Mouse (Mus musculus): Measurements from ENCODE around the gene Htr3b. TPM values are rescaled to one million over a fixed set of nuclear protein-coding genes. Genes with fewer than 3 reads are reported as not detected.

Htr3b gene
- polyA plus RNA-seq, 2 experiments: 0.06 TPM; not detected in 1

DNA sequence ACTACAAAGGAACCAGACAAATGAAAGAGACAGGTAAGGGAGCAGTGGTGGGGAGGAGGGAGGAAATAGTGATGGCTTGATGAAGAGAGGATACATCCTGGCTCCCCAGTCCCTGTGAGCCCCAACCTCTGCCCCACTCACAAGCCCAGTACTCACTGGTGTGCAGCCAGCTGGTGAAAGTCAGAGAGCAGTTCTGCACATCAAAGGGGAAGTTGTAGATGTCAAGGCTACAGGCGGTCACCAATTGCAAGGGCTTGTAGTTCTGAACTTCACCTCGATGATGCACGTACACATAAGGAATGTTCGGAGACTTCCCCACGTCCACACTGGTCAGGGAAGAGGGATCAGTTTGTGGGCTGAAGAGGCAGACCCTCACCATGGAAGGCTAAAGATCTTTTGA is 60.4 kb downstream of the Htr3b start:
- WGBS: 78% methylated on average over 5 of the region's 5 CpGs

DNA sequence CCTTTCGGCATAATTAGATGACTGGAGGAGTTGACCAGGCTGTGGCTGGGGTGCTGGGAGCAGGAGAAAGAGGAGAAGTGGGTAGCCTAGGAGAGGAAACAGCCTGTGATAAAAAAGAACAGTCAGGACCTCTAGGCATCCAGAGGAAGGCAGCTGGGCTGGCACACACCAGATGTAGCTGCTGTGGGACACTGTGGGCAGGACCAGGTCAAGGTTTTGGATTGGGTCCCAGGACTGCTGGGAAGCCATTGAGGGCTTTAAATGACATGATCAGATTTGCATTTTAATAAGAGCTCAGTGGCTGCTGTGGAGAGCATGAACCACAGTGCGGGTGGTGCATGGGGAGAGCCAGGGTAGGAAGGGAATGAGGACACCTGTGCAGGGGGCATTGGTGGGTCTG is 61.0 kb downstream of the Htr3b start:
- Histone ChIP-seq H3K36me3 (ENCODE audit: control insufficient read depth, insufficient read depth, low read length) (no peaks in the 10 kb centered on the region), H3K9me3 (ENCODE audit: control insufficient read depth, low read length) (no peaks in the 10 kb centered on the region)
- ATAC-seq (ENCODE audit: low FRiP score, low read depth): no peak

More for the DNA sequence above, 60.4 kb downstream of the Htr3b start:
- Histone ChIP-seq H3K36me3 (ENCODE audit: control insufficient read depth, insufficient read depth, low read length) (no peaks in the 10 kb centered on the region), H3K27me3 (ENCODE audit: control insufficient read depth, insufficient read depth, low read length) (no peaks in the 10 kb centered on the region), H3K27ac (replicated peaks; ENCODE audit: low read depth, low read length) (no peak overlapping the region), H3K9ac (ENCODE audit: low read depth, low read length, severe bottlenecking) (no peak overlapping the region), H3K4me1 (ENCODE audit: control insufficient read depth, insufficient read depth, low read length) (no peaks in the 10 kb centered on the region), H3K4me2 (replicated peaks; ENCODE audit: low read depth, low read length, severe bottlenecking) (no peak overlapping the region), H3K4me3 (replicated peaks; ENCODE audit: low read length) (no peak overlapping the region), H3K9me3 (ENCODE audit: control insufficient read depth, low read length) (no peaks in the 10 kb centered on the region)
- ATAC-seq (ENCODE audit: low FRiP score, low read depth): no peak
- no peak for TF ChIP-seq POLR2A (IDR thresholded peaks at IDR 0.05; ENCODE audit: borderline replicate concordance, extremely low read depth, insufficient read depth, insufficient read length)
- no peak for DNase-seq (ENCODE audit: low spot score)

DNA sequence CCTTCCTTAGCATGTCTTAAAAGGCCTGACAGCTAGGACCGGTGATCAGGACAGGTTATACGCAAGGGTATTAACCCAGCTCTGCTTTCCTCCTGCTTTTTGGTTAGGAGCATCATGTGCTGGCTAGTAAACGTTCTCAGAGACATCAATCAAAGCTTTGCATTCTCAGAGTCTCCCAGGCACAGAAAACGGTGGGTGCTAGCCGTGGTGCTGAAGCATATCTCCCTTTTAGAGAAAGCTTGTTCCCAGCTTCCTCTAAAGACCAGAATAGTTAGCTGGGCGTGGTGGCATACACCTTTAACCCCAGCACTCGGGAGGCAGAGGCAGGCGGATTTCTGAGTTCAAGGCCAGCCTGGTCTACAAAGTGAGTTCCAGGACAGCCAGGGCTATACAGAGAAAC is 66.2 kb downstream of the Htr3b start:
- no peaks in the 10 kb centered on the region for H3K9me3 ChIP-seq (ENCODE audit: control insufficient read depth, low read length)
- no peak for ATAC-seq (ENCODE audit: low FRiP score, low read depth)
- no peaks in the 10 kb centered on the region for H3K36me3 ChIP-seq (ENCODE audit: control insufficient read depth, insufficient read depth, low read length)
- no peak overlapping the region for H3K27ac ChIP-seq (replicated peaks; ENCODE audit: low read depth, low read length)
- WGBS: 19% methylated on average over 8 of the region's 8 CpGs
- no peak for TF ChIP-seq POLR2A (IDR thresholded peaks at IDR 0.05; ENCODE audit: borderline replicate concordance, extremely low read depth, insufficient read depth, insufficient read length)
- DNase-seq (ENCODE audit: low spot score): peak; percentile 74
- no peak overlapping the region for H3K9ac ChIP-seq (ENCODE audit: low read depth, low read length, severe bottlenecking)
- no peak overlapping the region for H3K4me2 ChIP-seq (replicated peaks; ENCODE audit: low read depth, low read length, severe bottlenecking)
- no peaks in the 10 kb centered on the region for H3K4me1 ChIP-seq (ENCODE audit: control insufficient read depth, insufficient read depth, low read length)
- peaks cover 22% of the 10 kb centered on the region; the same call in 1 of the 2 replicates for H3K27me3 ChIP-seq (ENCODE audit: control insufficient read depth, insufficient read depth, low read length)
- H3K4me3 ChIP-seq (replicated peaks; ENCODE audit: low read length): no peak overlapping the region

More for the DNA sequence above, 61.0 kb downstream of the Htr3b start:
- no peak for DNase-seq (ENCODE audit: low spot score)
- H3K4me2 ChIP-seq (replicated peaks; ENCODE audit: low read depth, low read length, severe bottlenecking): no peak overlapping the region
- no peak overlapping the region for H3K9ac ChIP-seq (ENCODE audit: low read depth, low read length, severe bottlenecking)
- TF ChIP-seq POLR2A (IDR thresholded peaks at IDR 0.05; ENCODE audit: borderline replicate concordance, extremely low read depth, insufficient read depth, insufficient read length): no peak
- H3K27ac ChIP-seq (replicated peaks; ENCODE audit: low read depth, low read length): no peak overlapping the region
- no peak overlapping the region for H3K4me3 ChIP-seq (replicated peaks; ENCODE audit: low read length)
- WGBS: 71% methylated on average over 2 of the region's 2 CpGs
- H3K4me1 ChIP-seq (ENCODE audit: control insufficient read depth, insufficient read depth, low read length): no peaks in the 10 kb centered on the region
- no peaks in the 10 kb centered on the region for H3K27me3 ChIP-seq (ENCODE audit: control insufficient read depth, insufficient read depth, low read length)

DNA sequence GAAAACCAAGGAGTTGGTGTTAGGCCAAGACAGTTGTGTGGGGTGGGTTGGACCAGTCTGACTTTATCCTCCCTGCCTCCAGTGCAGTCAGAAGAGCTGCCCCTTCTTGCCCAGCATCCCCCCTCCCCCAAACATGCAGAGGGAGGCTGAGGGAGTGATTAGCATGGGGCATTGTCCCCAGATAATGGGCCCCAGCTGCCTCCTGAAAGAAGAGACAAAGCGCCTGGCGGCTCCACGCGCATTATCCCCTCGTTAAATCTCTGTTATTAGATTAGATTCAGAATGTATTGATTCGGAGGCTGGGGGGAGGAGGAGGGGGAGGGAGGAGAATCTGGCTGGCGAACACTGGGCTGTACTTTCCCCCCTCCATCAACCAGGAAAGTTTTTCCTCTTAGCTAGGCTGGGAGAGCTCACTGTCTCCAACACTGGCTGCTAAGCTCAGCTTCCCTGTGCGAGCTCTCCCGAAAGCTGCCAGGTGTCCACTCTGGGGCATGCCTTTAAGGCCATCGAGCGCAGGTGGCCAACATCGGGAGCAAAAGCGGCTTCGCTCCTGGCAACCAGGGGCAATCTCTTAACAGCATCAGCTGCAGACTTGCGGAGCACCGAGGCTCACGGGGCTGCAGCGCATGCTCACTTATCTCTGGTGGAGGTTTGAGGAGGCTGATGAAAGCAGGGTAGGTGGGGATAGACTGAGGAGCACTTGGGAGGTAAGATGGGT is 68.8 kb downstream of the Htr3b start:
- H3K4me3 ChIP-seq (replicated peaks; ENCODE audit: low read length): no peak overlapping the region
- H3K4me2 ChIP-seq (replicated peaks; ENCODE audit: low read depth, low read length, severe bottlenecking): no peak overlapping the region
- H3K9ac ChIP-seq (ENCODE audit: low read depth, low read length, severe bottlenecking): no peak overlapping the region
- H3K4me1 ChIP-seq (ENCODE audit: control insufficient read depth, insufficient read depth, low read length): no peaks in the 10 kb centered on the region
- ATAC-seq (ENCODE audit: low FRiP score, low read depth): no peak
- TF ChIP-seq POLR2A (IDR thresholded peaks at IDR 0.05; ENCODE audit: borderline replicate concordance, extremely low read depth, insufficient read depth, insufficient read length): no peak
- H3K27me3 ChIP-seq (ENCODE audit: control insufficient read depth, insufficient read depth, low read length): peaks cover 22% of the 10 kb centered on the region; the same call in 1 of the 2 replicates
- DNase-seq (ENCODE audit: low spot score): no peak
- 17% methylated on average over 18 of the region's 18 CpGs for WGBS
- no peaks in the 10 kb centered on the region for H3K36me3 ChIP-seq (ENCODE audit: control insufficient read depth, insufficient read depth, low read length)
- H3K27ac ChIP-seq (replicated peaks; ENCODE audit: low read depth, low read length): no peak overlapping the region
- H3K9me3 ChIP-seq (ENCODE audit: control insufficient read depth, low read length): no peaks in the 10 kb centered on the region

DNA sequence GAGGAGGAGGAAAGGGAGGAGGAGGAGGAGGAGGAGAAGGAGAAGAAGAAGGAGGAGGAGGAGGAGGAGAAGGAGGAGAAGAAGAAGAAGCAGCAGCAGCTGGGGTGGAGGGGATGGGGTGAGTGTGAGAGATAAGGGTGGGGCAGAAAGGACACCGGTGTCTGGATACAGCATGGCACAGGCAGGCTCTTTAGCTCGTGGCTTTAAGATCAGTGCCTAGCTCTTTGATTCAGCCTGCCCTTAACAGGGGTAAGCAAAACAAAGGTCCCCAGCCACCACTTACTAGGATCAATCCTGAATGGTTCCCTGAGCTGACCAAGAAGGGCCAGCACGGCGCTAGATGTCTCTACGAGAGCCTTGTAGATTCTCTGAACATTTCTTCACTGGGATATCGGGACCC is 70.0 kb downstream of the Htr3b start:
- Histone ChIP-seq H3K4me2 (replicated peaks; ENCODE audit: low read depth, low read length, severe bottlenecking) (no peak overlapping the region), H3K4me3 (replicated peaks; ENCODE audit: low read length) (no peak overlapping the region), H3K4me1 (ENCODE audit: control insufficient read depth, insufficient read depth, low read length) (no peaks in the 10 kb centered on the region), H3K9ac (ENCODE audit: low read depth, low read length, severe bottlenecking) (no peak overlapping the region), H3K27ac (replicated peaks; ENCODE audit: low read depth, low read length) (no peak overlapping the region), H3K9me3 (ENCODE audit: control insufficient read depth, low read length) (no peaks in the 10 kb centered on the region), H3K36me3 (ENCODE audit: control insufficient read depth, insufficient read depth, low read length) (no peaks in the 10 kb centered on the region), H3K27me3 (ENCODE audit: control insufficient read depth, insufficient read depth, low read length) (peaks cover 22% of the 10 kb centered on the region; the same call in 1 of the 2 replicates)
- TF ChIP-seq POLR2A (IDR thresholded peaks at IDR 0.05; ENCODE audit: borderline replicate concordance, extremely low read depth, insufficient read depth, insufficient read length): no peak
- WGBS: 78% methylated on average over 6 of the region's 6 CpGs
- ATAC-seq (ENCODE audit: low FRiP score, low read depth) (no peak), DNase-seq (ENCODE audit: low spot score) (no peak)
